Mouse (Mus musculus) limb, embryonic 14.5 days (tissue): ENCODE data around the gene Gm20521. TPM values are rescaled to one million over a fixed set of nuclear protein-coding genes. Genes with fewer than 3 reads are reported as not detected.
A peak's percentile ranks its signal among the peaks of the same experiment; 100 is the strongest.

Experiments
- ATAC-seq: fragments of 200-750 bp; cut with Nextera tagmentation; 2 replicates; pipeline ENCODE4 v1.8.0; 2017; ENCODE audit warnings: low read depth, moderate number of reproducible peaks, moderate TSS enrichment; ENCODE audit not compliant: low FRiP score
- DNase-seq: peaks from one replicate; pipeline ENCODE4 v3.0.0-alpha.2; 2015; ENCODE audit warnings: low spot score
- H3K27ac ChIP-seq: fragments of 300-500 bp; sonication (generic); replicated peaks from 2 replicates; pipeline ENCODE4 v1.5.1; 2014; ENCODE audit warnings: low read depth, mild to moderate bottlenecking, low read length, moderate library complexity, mixed read lengths
- H3K27me3 ChIP-seq: fragments of 300-500 bp; sonication (generic); 2 replicates; pipeline ENCODE4 v1.6.1; 2014; ENCODE audit warnings: low read length, mixed read lengths; ENCODE audit not compliant: control insufficient read depth, insufficient read depth
- H3K36me3 ChIP-seq: fragments of 300-500 bp; sonication (generic); 2 replicates; pipeline ENCODE4 v1.6.1; 2014; ENCODE audit warnings: mild to moderate bottlenecking, low read length, moderate library complexity, mixed read lengths; ENCODE audit not compliant: control insufficient read depth, insufficient read depth
- H3K4me1 ChIP-seq: fragments of 300-500 bp; sonication (generic); 2 replicates; pipeline ENCODE4 v1.6.1; 2014; ENCODE audit warnings: antibody characterized with exemption, low read length, mixed read lengths; ENCODE audit not compliant: control insufficient read depth, insufficient read depth
- H3K4me2 ChIP-seq: fragments of 300-500 bp; sonication (generic); replicated peaks from 2 replicates; pipeline ENCODE4 v1.6.1; 2014; ENCODE audit warnings: low read depth, mild to moderate bottlenecking, low read length, moderate library complexity; ENCODE audit not compliant: severe bottlenecking
- H3K4me3 ChIP-seq: fragments of 300-500 bp; sonication (generic); replicated peaks from 2 replicates; pipeline ENCODE4 v1.5.1; 2014; ENCODE audit warnings: low read length
- H3K9ac ChIP-seq: fragments of 300-500 bp; sonication (generic); 2 replicates; pipeline ENCODE4 v1.6.1; 2014; ENCODE audit warnings: mild to moderate bottlenecking, low read depth, low read length, moderate library complexity; ENCODE audit not compliant: severe bottlenecking
- H3K9me3 ChIP-seq: fragments of 300-500 bp; sonication (generic); 2 replicates; pipeline ENCODE4 v1.6.1; 2016; ENCODE audit warnings: low read length; ENCODE audit not compliant: control insufficient read depth
- POLR2A ChIP-seq: fragments of 200-500 bp; IDR thresholded peaks from 2 replicates; pipeline ENCODE4 v1.8.0; 2012; ENCODE audit warnings: inconsistent platforms, mild to moderate bottlenecking, moderate library complexity, borderline replicate concordance; ENCODE audit not compliant: insufficient read depth, insufficient read length; ENCODE audit errors: extremely low read depth
- WGBS: fragments of 180-500 bp; shearing (Covaris S2); extraction: QIAGEN DNeasy Blood & Tissue Kit; methylation state at CpG from one replicate; pipeline ENCODE4 v1.1.7; 2014; 5-methylcytosine and 5-hydroxymethylcytosine counted together
- polyA plus RNA-seq, 2 experiments: library from polyadenylated mRNA; depleted of rRNA in 1 of 2; stranded (reverse) in 1 of 2; unstranded in 1 of 2; fragments of >200 nt; fragmentation: Nextera tagmentation in 1 of 2; extraction: Ambion mirVana in 1 of 2; gene quantifications; 2 replicates each; pipeline versions ENCODE4 v1.2.1 to v1.2.3; 2012 to 2014

Gene Gm20521
- polyA plus RNA-seq, 2 experiments: 0.16 TPM; not detected in 1

DNA sequence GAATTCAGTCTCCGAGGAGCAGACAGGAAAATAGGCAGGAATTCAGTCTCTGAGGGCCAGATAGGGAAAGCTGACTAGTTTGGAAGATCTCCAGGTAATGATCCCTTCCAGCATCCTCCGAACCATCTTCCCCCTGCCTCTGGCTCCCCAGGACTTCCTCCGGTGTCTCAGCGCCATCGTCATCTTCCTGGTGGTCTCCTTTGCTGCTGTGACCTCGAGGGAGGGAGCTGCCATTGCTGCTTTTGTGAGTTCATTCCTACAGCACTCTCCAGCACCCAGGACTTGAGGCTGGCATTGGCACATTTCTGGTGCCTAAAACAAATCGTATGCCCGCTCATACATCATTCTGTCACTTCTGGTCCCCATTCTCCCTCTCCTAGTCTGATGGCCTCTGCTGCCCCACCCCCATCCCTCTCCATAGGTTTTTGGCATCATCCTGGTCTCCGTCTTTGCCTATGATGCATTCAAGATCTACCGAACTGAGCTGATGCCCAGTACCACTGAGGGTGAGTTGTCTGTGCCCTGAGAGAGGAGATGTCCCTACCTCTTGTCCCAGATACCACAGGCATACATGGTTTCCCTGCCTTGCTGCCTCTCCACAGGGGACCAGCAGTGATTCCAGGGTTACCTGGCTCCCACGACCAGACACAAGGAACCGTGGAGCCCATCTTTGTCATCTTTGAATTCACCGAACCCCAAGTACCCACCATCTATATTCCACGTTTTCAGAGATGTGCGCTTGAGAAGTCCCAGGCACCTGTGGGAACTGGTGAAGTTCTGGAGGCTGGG lies 55.4 kb downstream of the Gm20521 start:
- DNase-seq (no peak), ATAC-seq (no peak)
- no peak overlapping the region for H3K4me3 ChIP-seq
- H3K36me3 ChIP-seq: no peaks in the 10 kb centered on the region
- no peak overlapping the region for H3K27ac ChIP-seq
- no peaks in the 10 kb centered on the region for H3K27me3 ChIP-seq
- no peaks in the 10 kb centered on the region for H3K9me3 ChIP-seq
- 82% methylated on average over 15 of the region's 15 CpGs for WGBS
- TF ChIP-seq POLR2A: no peak
- H3K4me2 ChIP-seq: no peak overlapping the region
- H3K9ac ChIP-seq: no peak overlapping the region
- peaks cover 13% of the 10 kb centered on the region for H3K4me1 ChIP-seq

DNA sequence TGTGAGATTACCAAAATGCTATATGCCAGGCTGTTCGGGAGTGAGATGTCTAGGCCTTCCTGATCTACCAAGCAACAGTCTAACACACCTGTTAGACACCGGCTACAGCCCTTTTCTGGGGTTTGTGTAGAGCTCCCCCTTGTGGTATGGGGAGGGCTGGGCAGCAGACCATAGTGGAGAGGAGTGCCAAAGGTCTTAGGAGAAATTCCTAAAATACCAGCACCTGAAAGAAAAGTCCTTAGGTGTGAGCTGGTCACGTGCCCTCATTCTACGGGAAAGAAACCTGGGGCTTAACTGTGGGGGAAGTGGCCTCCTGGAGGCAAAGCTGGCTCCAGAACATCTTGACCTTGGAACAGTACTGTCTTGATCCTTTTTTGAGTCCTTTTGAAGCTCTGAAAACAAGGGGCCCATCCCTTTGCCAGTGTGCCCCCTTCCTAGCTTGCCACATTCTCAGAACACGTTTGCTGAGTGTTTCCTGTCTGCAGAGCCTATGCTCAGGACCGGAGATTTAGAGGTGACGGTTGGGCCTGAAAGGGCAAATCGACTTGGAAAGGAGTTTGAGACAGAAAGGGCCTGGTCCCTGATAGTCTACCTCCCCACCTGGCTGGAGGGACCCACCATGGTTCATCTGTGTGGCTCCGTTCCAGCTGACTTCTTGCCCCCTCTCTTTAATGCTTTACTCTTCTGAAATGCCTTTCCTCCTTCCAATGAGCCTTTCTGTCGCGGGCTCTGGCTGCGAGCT lies 56.4 kb downstream of the Gm20521 start:
- no peak overlapping the region for H3K4me3 ChIP-seq
- H3K27ac ChIP-seq: no peak overlapping the region
- no peak overlapping the region for H3K4me2 ChIP-seq
- H3K36me3 ChIP-seq: no peaks in the 10 kb centered on the region
- H3K9me3 ChIP-seq: no peaks in the 10 kb centered on the region
- H3K9ac ChIP-seq: no peak overlapping the region
- H3K4me1 ChIP-seq: peaks cover 13% of the 10 kb centered on the region
- DNase-seq: peak; percentile 57
- WGBS: 51% methylated on average over 12 of the region's 12 CpGs
- no peak for TF ChIP-seq POLR2A
- H3K27me3 ChIP-seq: no peaks in the 10 kb centered on the region
- peak; percentile 62 for ATAC-seq

DNA sequence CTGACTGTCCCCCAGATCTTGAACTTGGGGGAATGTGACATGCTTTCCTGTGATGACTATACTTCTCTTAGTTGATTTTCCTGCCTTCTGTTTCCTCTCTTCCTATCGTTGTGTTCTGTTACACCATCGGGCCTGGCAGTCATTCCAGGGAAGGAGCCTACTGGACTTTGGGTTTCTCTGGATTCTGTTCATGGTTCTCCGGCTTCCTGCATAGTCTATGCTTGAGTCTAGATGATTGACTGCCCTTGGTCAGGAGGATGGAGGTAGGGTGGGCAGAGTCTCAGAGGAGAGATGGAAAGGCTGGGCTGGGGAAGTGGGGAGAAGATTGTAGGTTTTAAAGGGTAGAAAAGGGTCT lies 56.9 kb downstream of the Gm20521 start:
- Histone ChIP-seq H3K4me3 (no peak overlapping the region), H3K9me3 (no peaks in the 10 kb centered on the region)
- 74% methylated on average over 3 of the region's 3 CpGs for WGBS

DNA sequence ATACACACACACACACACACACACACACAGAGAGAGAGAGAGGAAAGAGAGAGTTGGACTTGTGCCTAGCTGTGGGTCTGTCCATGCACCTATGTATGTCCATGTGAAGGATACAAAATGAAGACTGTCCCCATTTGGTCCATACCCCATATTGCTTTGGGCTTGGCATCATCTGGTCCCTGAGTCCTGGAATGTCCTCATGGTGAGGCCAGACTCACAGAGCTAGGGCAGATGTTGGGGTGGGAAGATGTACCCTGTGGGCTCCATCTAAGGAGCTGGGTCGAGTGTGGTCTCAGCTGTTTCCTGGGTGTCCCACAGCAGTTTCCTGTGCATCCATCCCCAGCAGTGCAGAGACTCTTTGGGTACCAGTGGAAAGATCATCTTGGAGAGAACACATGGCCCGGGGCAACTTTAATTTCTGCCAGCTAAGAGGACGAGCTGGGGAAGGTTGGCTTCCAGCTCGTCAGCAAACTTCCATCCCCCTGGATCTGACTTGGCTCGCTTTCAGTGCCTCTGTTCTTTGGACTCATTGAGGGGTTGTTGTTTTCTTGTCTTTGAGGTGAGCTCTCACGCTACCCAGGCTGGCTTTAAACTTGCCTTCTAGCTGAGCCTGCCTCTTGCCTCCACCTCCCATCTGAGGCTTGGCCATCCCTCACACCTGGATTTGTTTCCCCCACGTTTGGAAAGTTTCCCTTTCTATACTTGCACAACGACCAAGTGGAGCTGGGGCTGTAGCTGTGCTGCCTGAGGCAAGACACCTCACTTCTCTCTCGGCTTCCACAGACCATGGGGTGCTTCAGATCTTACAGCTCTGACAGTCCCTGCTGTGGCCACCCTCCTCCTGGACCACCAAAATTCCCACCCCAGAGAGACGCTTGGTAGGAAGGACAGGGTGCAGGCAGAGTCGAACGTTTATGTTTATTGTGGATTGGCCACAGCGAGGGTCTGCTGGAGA lies 58.1 kb downstream of the Gm20521 start:
- ATAC-seq: no peak
- 55% methylated on average over 13 of the region's 13 CpGs for WGBS
- H3K36me3 ChIP-seq: no peaks in the 10 kb centered on the region

More for the DNA sequence above, 56.9 kb downstream of the Gm20521 start:
- H3K4me2 ChIP-seq: no peak overlapping the region
- no peak overlapping the region for H3K27ac ChIP-seq
- no peaks in the 10 kb centered on the region for H3K27me3 ChIP-seq
- no peak for TF ChIP-seq POLR2A
- H3K9ac ChIP-seq: no peak overlapping the region
- DNase-seq (no peak), ATAC-seq (no peak)
- H3K36me3 ChIP-seq: no peaks in the 10 kb centered on the region
- H3K4me1 ChIP-seq: peaks cover 13% of the 10 kb centered on the region

DNA sequence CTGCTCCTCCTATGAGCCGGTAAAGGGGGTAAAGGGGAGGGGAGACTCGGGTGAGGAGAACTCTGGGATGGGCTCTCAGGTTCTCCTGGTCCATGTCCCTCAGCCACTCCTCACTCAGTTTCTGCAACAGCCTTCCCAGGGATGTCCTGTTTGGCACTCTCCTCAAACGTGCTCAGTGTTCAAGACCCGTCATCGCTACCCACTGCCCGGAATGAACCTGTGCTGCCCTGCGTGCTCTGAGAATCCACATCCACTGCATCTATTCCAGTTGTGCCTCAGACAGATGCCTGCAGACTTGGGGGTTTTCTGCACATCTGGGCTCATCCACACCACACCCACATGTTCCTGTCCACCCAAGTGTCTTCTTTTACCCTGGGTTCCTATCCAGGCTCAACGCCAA lies 59.2 kb downstream of the Gm20521 start:
- Histone ChIP-seq H3K4me2 (no peak overlapping the region), H3K27me3 (no peaks in the 10 kb centered on the region), H3K9me3 (no peaks in the 10 kb centered on the region), H3K9ac (no peak overlapping the region), H3K27ac (no peak overlapping the region), H3K4me3 (no peak overlapping the region), H3K4me1 (0 out of 2 replicates have a peak, but pooled peaks cover under 1% of the 10 kb centered on the region), H3K36me3 (no peaks in the 10 kb centered on the region)
- 85% methylated on average over 8 of the region's 8 CpGs for WGBS
- no peak for TF ChIP-seq POLR2A
- DNase-seq: no peak
- ATAC-seq: no peak

More for the DNA sequence above, 58.1 kb downstream of the Gm20521 start:
- TF ChIP-seq POLR2A: no peak
- H3K4me3 ChIP-seq: no peak overlapping the region
- no peaks in the 10 kb centered on the region for H3K9me3 ChIP-seq
- no peak overlapping the region for H3K9ac ChIP-seq
- no peak overlapping the region for H3K4me2 ChIP-seq
- no peak overlapping the region for H3K27ac ChIP-seq
- peaks cover 9% of the 10 kb centered on the region for H3K4me1 ChIP-seq
- DNase-seq: no peak
- H3K27me3 ChIP-seq: no peaks in the 10 kb centered on the region
